In the genomic region with DNA sequence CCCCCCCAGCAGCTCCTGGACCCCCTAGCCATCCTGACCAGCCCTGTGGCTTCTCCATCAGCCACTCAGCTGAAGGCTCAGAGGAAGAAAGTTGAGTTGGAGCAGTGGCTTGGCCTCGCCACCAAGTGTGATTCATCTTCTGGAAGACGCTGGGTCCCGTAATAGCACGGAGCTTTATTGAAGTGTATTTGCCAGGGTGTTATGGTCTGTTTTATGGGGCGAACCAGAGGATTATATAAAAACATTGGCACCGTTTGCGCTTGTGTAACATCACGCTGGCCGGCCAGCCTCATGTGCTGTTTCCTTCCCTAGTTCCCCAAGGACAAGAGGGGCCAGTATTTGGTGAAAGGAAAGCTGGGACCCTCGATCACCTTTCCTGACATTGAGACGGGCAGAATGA, we compare ENCODE assay signal across 16 mouse cellular contexts. TPM values are rescaled to one million over a fixed set of nuclear protein-coding genes. Genes with fewer than 3 reads are reported as not detected.
DNase-seq lines count a peak whose midpoint lies in the region; ATAC-seq and TF ChIP-seq lines count a peak whose summit lies in the region.
"Had no signal": no experiment of that assay in that cellular context is flagged by ENCODE, and none has a peak within 500 bp of the region (broad histone marks: within the 10 kb centered on the region; RNA-seq: fewer than 3 reads in every experiment).

No protein-coding gene starts in this region.

- peak overlapping the region; percentile 82 for H3K27ac ChIP-seq in layer of hippocampus, adult 2 months
- H3K27ac ChIP-seq in cerebellum, adult 2 months (ENCODE audit: insufficient read depth, low read length), result peak overlapping the region; percentile 92
- H3K27ac ChIP-seq in cortical plate, adult 2 months (ENCODE audit: insufficient read depth, low read length), result peak overlapping the region; percentile 52
- H3K27ac ChIP-seq in midbrain, embryonic 15.5 days, result no peak overlapping the region
- H3K27ac ChIP-seq: embryonic facial prominence, embryonic 15.5 days had no signal

- peak overlapping the region; percentile 72 for H3K4me3 ChIP-seq in layer of hippocampus, adult 2 months
- peak overlapping the region; percentile 98 for H3K4me3 ChIP-seq in cerebellum, adult 2 months (replicated peaks; ENCODE audit: insufficient read depth, low read depth, low read length)
- peak overlapping the region; percentile 81 for H3K4me3 ChIP-seq in cortical plate, adult 2 months (ENCODE audit: insufficient read depth, low read length)
- H3K4me3 ChIP-seq in midbrain, embryonic 15.5 days, result peak overlapping the region; percentile 59; the same call in 1 of the 2 replicates
- H3K4me3 ChIP-seq in lung, adult 2 months (replicated peaks; ENCODE audit: extremely low read depth, low read depth, low read length), result no peak overlapping the region
- H3K4me3 ChIP-seq: embryonic facial prominence, embryonic 15.5 days had no signal

- WGBS in cerebellum, adult 2 months, result 9% methylated on average over 11 of the region's 11 CpGs
- 84% methylated on average over 11 of the region's 11 CpGs for WGBS in midbrain, embryonic 15.5 days
- WGBS in lung, adult 2 months, result 75% methylated on average over 11 of the region's 11 CpGs

- DNase-seq in layer of hippocampus, adult 2 months (ENCODE audit: low spot score in 2 of 2), result no peak
- DNase-seq in layer of hippocampus, postnatal 25 days (ENCODE audit: extremely low spot score in 1 of 2, low spot score in 1 of 2), result no peak
- DNase-seq in cerebellum, adult 2 months, result peak; percentile 68 to 81
- no peak for DNase-seq in lung, adult 2 months
- no peak for DNase-seq in frontal cortex, postnatal 14 days (ENCODE audit: low spot score in 2 of 2)
- DNase-seq: adrenal gland, postnatal 36 days; heart, postnatal 36 days; kidney, adult 9 months had no signal

- H3K9me3 ChIP-seq in midbrain, embryonic 15.5 days, result no peaks in the 10 kb centered on the region
- H3K9me3 ChIP-seq: embryonic facial prominence, embryonic 15.5 days had no signal

- H3K4me1 ChIP-seq in cerebellum, adult 2 months (ENCODE audit: control insufficient read depth, insufficient read depth, low read length), result peaks cover 33% of the 10 kb centered on the region
- peaks cover 3% of the 10 kb centered on the region; the same call in 1 of the 2 replicates for H3K4me1 ChIP-seq in cortical plate, adult 2 months (ENCODE audit: control insufficient read depth, insufficient read depth, low read length)
- H3K4me1 ChIP-seq in midbrain, embryonic 15.5 days, result peaks cover 30% of the 10 kb centered on the region
- H3K4me1 ChIP-seq in lung, adult 2 months (ENCODE audit: control insufficient read depth, insufficient read depth, low read length), result no peaks in the 10 kb centered on the region

- no peak overlapping the region for H3K9ac ChIP-seq in midbrain, embryonic 15.5 days
- H3K9ac ChIP-seq: embryonic facial prominence, embryonic 15.5 days had no signal

- TF ChIP-seq CTCF in layer of hippocampus, adult 2 months (conservative IDR thresholded peaks at IDR 0.05), result no peak
- no peak for TF ChIP-seq CTCF in cerebellum, adult 2 months (IDR thresholded peaks at IDR 0.05; ENCODE audit: borderline replicate concordance, insufficient read depth, low read depth, low read length)
- TF ChIP-seq CTCF in cortical plate, adult 2 months (IDR thresholded peaks at IDR 0.05; ENCODE audit: extremely low read depth, insufficient read depth, low read length), result no peak
- TF ChIP-seq CTCF in lung, adult 2 months (IDR thresholded peaks at IDR 0.05; ENCODE audit: insufficient read depth, low read length), result no peak

- peak; percentile 30; the same call in 1 of the 2 replicates for TF ChIP-seq POLR2A in cerebellum, adult 2 months (IDR thresholded peaks at IDR 0.05; ENCODE audit: borderline replicate concordance, insufficient read depth, low read length)
- no peak for TF ChIP-seq POLR2A in cortical plate, adult 2 months (IDR thresholded peaks at IDR 0.05; ENCODE audit: extremely low read depth, insufficient read depth, low read length)
- TF ChIP-seq POLR2A in lung, adult 2 months (IDR thresholded peaks at IDR 0.05; ENCODE audit: borderline replicate concordance, extremely low read depth, low read depth, low read length), result no peak

- H3K36me3 ChIP-seq in midbrain, embryonic 15.5 days (replicated peaks), result no peaks in the 10 kb centered on the region
- H3K36me3 ChIP-seq: embryonic facial prominence, embryonic 15.5 days had no signal

- no peak for ATAC-seq in midbrain, embryonic 15.5 days (replicated peaks)
- no peak for ATAC-seq in monocyte, adult 5-6 weeks (replicated peaks; ENCODE audit: insufficient number of reproducible peaks, low FRiP score, low TSS enrichment, poor library complexity, severe bottlenecking)

- peak overlapping the region; percentile 79 for H3K4me2 ChIP-seq in midbrain, embryonic 15.5 days
- H3K4me2 ChIP-seq: embryonic facial prominence, embryonic 15.5 days had no signal

- H3K27me3 ChIP-seq in cerebellum, adult 2 months (ENCODE audit: control insufficient read depth, insufficient read depth, low read length), result no peaks in the 10 kb centered on the region
- H3K27me3 ChIP-seq in midbrain, embryonic 15.5 days (replicated peaks), result peaks cover 42% of the 10 kb centered on the region

RNA-seq across cellular contexts. Expression of a gene that starts 2.0 kb away (rescaled TPM):
- 100 to 1,000 TPM in 1 of 2 experiments, 10 to 100 TPM in 1; 98.3 to 111 TPM for total RNA-seq in layer of hippocampus, adult 2 months (2021)
- total RNA-seq in layer of hippocampus, postnatal 25 days (2021), result 100 to 1,000 TPM; 111 to 124 TPM
- 102 and 107 TPM in 2 replicates for polyA plus RNA-seq in cerebellum, adult 2 months (2012; rRNA removed)
- 107 and 110 TPM in 2 replicates for polyA plus RNA-seq in cortical plate, adult 2 months (2012; rRNA removed)
- polyA plus RNA-seq in midbrain, embryonic 15.5 days (2015; fragmentation: Nextera tagmentation; extraction: Ambion mirVana), result 26.7 and 26.8 TPM in 2 replicates
- 0.60 and 0.81 TPM in 2 replicates for polyA plus RNA-seq in lung, adult 2 months (2012; rRNA removed)
- 3.7 to 5.5 TPM (median 5.0 TPM) in 3 replicates for total RNA-seq in monocyte, adult 5-6 weeks (2017)
- total RNA-seq: common myeloid progenitor, adult 5-6 weeks; gastrocnemius, adult 18-20 months; heart, adult 8-10 months; heart, postnatal 36 days had no signal
- polyA plus RNA-seq: limb, embryonic 11.5 days had no signal

Comparison
In these comparisons a context has a peak if more than half of its experiments do, and no peak if none do; other contexts are left out.
1. DNase-seq: peak in cerebellum, adult 2 months (2 of 2); none in layer of hippocampus, adult 2 months (0 of 2), layer of hippocampus, postnatal 25 days (0 of 2), lung, adult 2 months (single experiment) and frontal cortex, postnatal 14 days (0 of 2).
2. RNA of a gene that starts 2.0 kb away (polyA plus RNA-seq): 107 to 110 TPM in cortical plate, adult 2 months, 102 to 107 TPM in cerebellum, adult 2 months and 26.7 to 26.8 TPM in midbrain, embryonic 15.5 days; 0.60 to 0.81 TPM in lung, adult 2 months; every median in the first group is over 10 times any median in the second.